Mouse (Mus musculus) forebrain, embryonic 15.5 days (tissue): ENCODE measurements around the gene Gars. TPM values are rescaled to one million over a fixed set of nuclear protein-coding genes. Genes with fewer than 3 reads are reported as not detected.

Experiments used
- ATAC-seq: fragments of 200-750 bp; cut with Nextera tagmentation; replicated peaks from 2 replicates; pipeline ENCODE4 v1.8.0; 2017; ENCODE audit warnings: mild to moderate bottlenecking, moderate TSS enrichment, moderate library complexity
- H3K27ac ChIP-seq: fragments of 300-500 bp; sonication (generic); replicated peaks from 2 replicates; pipeline ENCODE4 v1.5.1; 2015; ENCODE audit warnings: mild to moderate bottlenecking, inconsistent platforms
- H3K27me3 ChIP-seq: fragments of 300-500 bp; sonication (generic); 2 replicates; pipeline ENCODE4 v1.6.1; 2015; ENCODE audit warnings: inconsistent platforms
- H3K36me3 ChIP-seq: fragments of 300-500 bp; sonication (generic); 2 replicates; pipeline ENCODE4 v1.6.1; 2015; ENCODE audit warnings: mild to moderate bottlenecking, inconsistent platforms
- H3K4me1 ChIP-seq: fragments of 300-500 bp; sonication (generic); 2 replicates; pipeline ENCODE4 v1.6.1; 2015; ENCODE audit warnings: inconsistent platforms
- H3K4me2 ChIP-seq: fragments of 300-500 bp; sonication (generic); replicated peaks from 2 replicates; pipeline ENCODE4 v1.6.1; 2015; ENCODE audit warnings: mild to moderate bottlenecking, inconsistent platforms
- H3K4me3 ChIP-seq: fragments of 300-500 bp; sonication (generic); 2 replicates; pipeline ENCODE4 v1.5.1; 2015; ENCODE audit warnings: mild to moderate bottlenecking, inconsistent platforms
- H3K9ac ChIP-seq: fragments of 300-500 bp; sonication (generic); replicated peaks from 2 replicates; pipeline ENCODE4 v1.6.1; 2015; ENCODE audit warnings: mild to moderate bottlenecking, inconsistent platforms
- H3K9me3 ChIP-seq: fragments of 300-500 bp; sonication (generic); 2 replicates; pipeline ENCODE4 v1.6.1; 2016; ENCODE audit warnings: inconsistent platforms
- WGBS: fragments of 180-500 bp; shearing (Covaris S2); methylation state at CpG from one replicate; pipeline ENCODE4 v1.1.7; 2015; ENCODE audit warnings: mixed read lengths; 5-methylcytosine and 5-hydroxymethylcytosine counted together
- polyA plus RNA-seq: library from polyadenylated mRNA; unstranded; fragments of >200 nt; fragmentation: Nextera tagmentation; extraction: Ambion mirVana; gene quantifications from 2 replicates; pipeline ENCODE4 v1.2.1, GENCODE M21; 2015

Gars gene
- polyA plus RNA-seq, 1 experiment from 2014 or later, result 218 TPM

DNA sequence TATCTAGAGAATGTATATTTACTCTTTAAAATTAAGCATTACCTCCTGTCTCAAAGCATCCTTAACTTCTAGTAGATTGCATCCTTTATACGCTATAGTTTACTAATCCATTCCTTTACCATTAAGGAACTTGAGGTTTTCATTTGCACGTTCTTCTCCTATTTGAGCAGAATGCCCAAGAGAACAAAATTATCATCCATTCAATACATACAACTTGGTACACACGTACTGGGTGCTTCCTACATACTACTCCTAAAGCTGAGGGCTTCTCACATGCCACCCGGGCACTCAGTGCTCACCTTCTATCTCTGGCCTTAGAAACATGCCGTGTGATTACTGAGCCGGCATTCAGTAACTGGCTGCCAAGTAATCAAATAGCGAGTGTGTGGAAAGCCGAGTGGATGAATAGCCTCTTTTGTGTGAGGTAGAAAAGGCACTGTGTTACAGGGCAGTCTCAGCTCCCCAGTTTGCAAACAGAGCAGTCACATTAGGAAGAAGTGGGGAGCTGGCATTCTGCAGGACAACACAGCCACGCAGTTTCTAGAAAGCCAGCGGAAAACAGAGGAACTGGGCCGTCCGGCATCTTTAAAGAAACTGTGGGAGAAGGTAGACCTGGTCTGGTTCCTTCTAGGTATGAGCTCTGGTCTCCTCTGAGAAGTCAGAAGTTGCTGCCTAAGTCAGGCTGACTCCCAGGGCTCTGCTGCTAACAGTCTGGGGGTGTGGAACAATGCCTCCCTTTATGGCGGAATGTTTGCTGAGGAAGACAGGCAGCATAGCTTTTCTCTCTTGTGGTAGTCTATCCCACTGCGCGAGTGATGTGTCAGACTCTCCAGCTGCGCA, 28.2 kb upstream of the Gars start:
- ATAC-seq, result 0 out of 2 replicates have a peak, but pooled peaks have one; percentile 29
- H3K27ac ChIP-seq, result 0 out of 2 replicates have a peak overlapping the region, but pooled peaks have one; percentile 43
- H3K27me3 ChIP-seq, result peaks cover 33% of the 10 kb centered on the region

GRCm38 (mm10) chr6:55010330-55011091, 27.3 kb upstream of the Gars start:
- WGBS, result 61% methylated on average over 4 of the region's 4 CpGs
- H3K4me2 ChIP-seq, result no peak overlapping the region
- H3K36me3 ChIP-seq, result no peaks in the 10 kb centered on the region
- no peak overlapping the region for H3K9ac ChIP-seq
- H3K4me3 ChIP-seq, result no peak overlapping the region
- H3K4me1 ChIP-seq, result peaks cover 6% of the 10 kb centered on the region
- H3K27me3 ChIP-seq, result peaks cover 33% of the 10 kb centered on the region
- no peak overlapping the region for H3K27ac ChIP-seq
- ATAC-seq, result no peak
- H3K9me3 ChIP-seq, result no peaks in the 10 kb centered on the region

More for the DNA sequence above, 28.2 kb upstream of the Gars start:
- Histone ChIP-seq H3K4me3 (peak overlapping the region; percentile 10; the same call in 1 of the 2 replicates), H3K9ac (no peak overlapping the region), H3K4me2 (peak overlapping the region; percentile 29), H3K9me3 (no peaks in the 10 kb centered on the region), H3K36me3 (no peaks in the 10 kb centered on the region), H3K4me1 (peaks cover 6% of the 10 kb centered on the region)
- 9% methylated on average over 16 of the region's 16 CpGs for WGBS

DNA sequence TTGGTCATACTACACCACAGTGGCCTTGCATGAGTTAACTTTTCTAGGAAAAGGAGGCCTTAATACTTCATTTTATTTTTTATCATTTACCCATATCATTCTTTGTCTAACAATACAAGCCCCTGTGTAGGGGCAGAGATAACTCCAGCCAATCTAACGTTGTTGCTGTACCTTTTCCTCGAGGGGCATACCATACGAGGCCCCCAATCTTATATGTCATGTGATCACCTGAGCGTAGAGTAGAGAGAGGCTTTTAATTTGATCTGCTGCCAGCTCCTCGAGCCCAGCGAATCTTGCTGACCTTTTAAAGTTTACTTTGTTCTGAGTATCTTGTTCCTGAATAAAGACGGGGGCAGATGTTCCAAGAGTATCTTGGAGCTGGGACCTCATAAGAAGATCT, 25.3 kb upstream of the Gars start:
- Histone ChIP-seq H3K27ac (no peak overlapping the region), H3K9ac (no peak overlapping the region), H3K27me3 (peaks cover 29% of the 10 kb centered on the region), H3K4me1 (peaks cover 13% of the 10 kb centered on the region), H3K4me3 (no peak overlapping the region), H3K36me3 (no peaks in the 10 kb centered on the region), H3K9me3 (no peaks in the 10 kb centered on the region), H3K4me2 (no peak overlapping the region)
- 84% methylated on average over 7 of the region's 7 CpGs for WGBS
- ATAC-seq, result no peak

DNA sequence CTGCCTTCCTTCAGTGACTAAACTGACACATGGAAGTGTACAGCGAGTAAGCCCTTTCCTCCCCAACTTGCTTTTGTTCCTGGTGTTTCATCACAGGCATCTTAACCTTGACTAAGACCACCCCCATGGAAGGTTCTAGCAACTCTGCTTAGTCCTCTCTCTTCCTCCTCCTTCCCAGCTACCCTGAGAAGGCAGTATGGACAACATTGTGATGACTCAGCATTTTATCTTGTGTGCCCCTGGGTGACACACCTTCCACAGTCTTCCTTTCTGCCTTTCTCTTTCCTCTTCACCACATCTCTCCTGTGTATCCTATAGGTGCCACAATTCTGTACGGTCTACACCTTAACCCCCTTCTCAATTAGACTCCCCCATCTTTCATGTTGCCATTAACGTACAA, 23.6 kb upstream of the Gars start:
- ATAC-seq, result no peak
- no peak overlapping the region for H3K9ac ChIP-seq
- no peak overlapping the region for H3K4me2 ChIP-seq
- no peaks in the 10 kb centered on the region for H3K36me3 ChIP-seq
- no peak overlapping the region for H3K4me3 ChIP-seq
- peaks cover 13% of the 10 kb centered on the region for H3K4me1 ChIP-seq
- WGBS, result 84% methylated on average over 3 of the region's 3 CpGs
- H3K27me3 ChIP-seq, result peaks cover 18% of the 10 kb centered on the region; the same call in 1 of the 2 replicates
- H3K9me3 ChIP-seq, result no peaks in the 10 kb centered on the region
- no peak overlapping the region for H3K27ac ChIP-seq

- H3K4me2 ChIP-seq, result no peak overlapping the region
- H3K4me3 ChIP-seq, result no peak overlapping the region
- H3K9me3 ChIP-seq, result no peaks in the 10 kb centered on the region
- H3K4me1 ChIP-seq, result peaks cover 7% of the 10 kb centered on the region; the same call in 1 of the 2 replicates
- H3K36me3 ChIP-seq, result no peaks in the 10 kb centered on the region
- peaks cover 14% of the 10 kb centered on the region; the same call in 1 of the 2 replicates for H3K27me3 ChIP-seq
- 15% methylated on average over 5 of the region's 5 CpGs for WGBS
- no peak overlapping the region for H3K9ac ChIP-seq
- peak; percentile 82 for ATAC-seq
- H3K27ac ChIP-seq, result no peak overlapping the region; the same call in 1 of the 2 replicates
Measured at GRCm38 (mm10) chr6:55016236-55016635, 21.6 kb upstream of the Gars start.

DNA sequence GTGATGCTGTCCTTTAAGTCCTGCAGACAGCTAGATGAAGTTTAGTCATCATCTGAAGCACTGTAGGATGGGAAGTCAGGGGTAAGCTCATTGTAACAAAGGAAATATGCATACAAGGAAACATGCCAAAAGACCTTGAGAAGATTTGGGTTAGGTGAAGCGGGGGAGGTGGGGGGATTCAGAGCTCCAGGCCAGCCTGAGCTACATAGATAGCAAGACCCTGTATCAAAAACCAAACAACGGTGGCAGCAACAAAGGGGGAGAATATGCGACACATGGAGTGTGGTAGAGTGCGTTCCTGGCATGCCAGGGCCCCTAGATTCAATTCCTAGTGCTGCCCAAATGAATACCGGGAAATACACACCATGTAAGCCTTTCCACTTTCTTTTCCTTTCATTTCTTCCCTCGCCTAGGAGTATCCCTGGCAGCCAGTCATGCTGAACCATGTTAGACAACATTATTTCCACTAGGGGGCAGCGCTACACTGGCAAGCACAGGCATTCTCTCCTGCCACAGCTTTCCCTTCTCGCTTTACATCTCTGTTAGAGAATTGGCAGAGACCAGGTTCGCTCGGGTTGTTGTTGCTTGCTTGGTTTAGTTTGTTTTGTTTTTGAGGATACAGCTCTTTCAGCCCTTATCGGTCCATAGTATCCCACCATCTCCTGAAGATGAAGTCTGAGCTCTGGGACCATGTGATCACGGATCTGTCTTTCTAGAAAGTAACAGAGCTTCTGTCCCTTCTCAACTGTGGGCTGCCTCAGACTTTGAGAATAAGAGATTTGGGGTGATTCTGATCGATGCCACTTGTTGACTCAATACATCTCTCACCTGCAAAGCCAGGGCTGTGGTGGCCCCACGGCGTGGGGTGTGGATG, 20.9 kb upstream of the Gars start:
- H3K4me2 ChIP-seq, result no peak overlapping the region
- ATAC-seq, result peak; percentile 79
- H3K9me3 ChIP-seq, result no peaks in the 10 kb centered on the region
- H3K27ac ChIP-seq, result no peak overlapping the region; the same call in 1 of the 2 replicates
- WGBS, result 27% methylated on average over 15 of the region's 15 CpGs
- H3K4me3 ChIP-seq, result no peak overlapping the region
- peaks cover 7% of the 10 kb centered on the region; the same call in 1 of the 2 replicates for H3K27me3 ChIP-seq
- peaks cover 7% of the 10 kb centered on the region; the same call in 1 of the 2 replicates for H3K4me1 ChIP-seq
- H3K36me3 ChIP-seq, result no peaks in the 10 kb centered on the region
- no peak overlapping the region for H3K9ac ChIP-seq

GRCm38 (mm10) chr6:55018417-55018816, 19.4 kb upstream of the Gars start:
- H3K4me1 ChIP-seq, result peaks cover 7% of the 10 kb centered on the region; the same call in 1 of the 2 replicates
- H3K9ac ChIP-seq, result no peak overlapping the region
- no peak overlapping the region for H3K4me3 ChIP-seq
- H3K4me2 ChIP-seq, result no peak overlapping the region
- no peak for ATAC-seq
- no peaks in the 10 kb centered on the region for H3K27me3 ChIP-seq
- H3K27ac ChIP-seq, result no peak overlapping the region
- H3K36me3 ChIP-seq, result no peaks in the 10 kb centered on the region
- H3K9me3 ChIP-seq, result no peaks in the 10 kb centered on the region
- WGBS, result 67% methylated on average over 2 of the region's 2 CpGs

- Histone ChIP-seq H3K27ac (no peak overlapping the region), H3K27me3 (no peaks in the 10 kb centered on the region), H3K4me2 (no peak overlapping the region), H3K4me1 (peaks cover under 1% of the 10 kb centered on the region; the same call in 1 of the 2 replicates), H3K9me3 (no peaks in the 10 kb centered on the region), H3K4me3 (no peak overlapping the region), H3K36me3 (no peaks in the 10 kb centered on the region), H3K9ac (no peak overlapping the region)
- 84% methylated on average over 7 of the region's 7 CpGs for WGBS
- ATAC-seq, result no peak
Measured at GRCm38 (mm10) chr6:55021806-55022205, 16.0 kb upstream of the Gars start.

- 71% methylated on average over 2 of the region's 2 CpGs for WGBS
- ATAC-seq, result no peak
Measured at GRCm38 (mm10) chr6:55027642-55028041, 10.2 kb upstream of the Gars start.

GRCm38 (mm10) chr6:55036731-55037130, 1.1 kb upstream of the Gars start:
- no peak overlapping the region for H3K27ac ChIP-seq
- H3K4me3 ChIP-seq, result peak overlapping the region; percentile 99; the same call in 1 of the 2 replicates
- 91% methylated on average over 4 of the region's 4 CpGs for WGBS
- no peaks in the 10 kb centered on the region for H3K9me3 ChIP-seq
- no peak for ATAC-seq
- no peaks in the 10 kb centered on the region for H3K27me3 ChIP-seq
- H3K4me1 ChIP-seq, result peaks cover 22% of the 10 kb centered on the region
- no peak overlapping the region for H3K9ac ChIP-seq
- H3K36me3 ChIP-seq, result no peaks in the 10 kb centered on the region
- H3K4me2 ChIP-seq, result no peak overlapping the region

More at GRCm38 (mm10) chr6:55027642-55028041, 10.2 kb upstream of the Gars start:
- no peaks in the 10 kb centered on the region for H3K27me3 ChIP-seq
- H3K27ac ChIP-seq, result no peak overlapping the region
- no peak overlapping the region for H3K9ac ChIP-seq
- no peaks in the 10 kb centered on the region for H3K9me3 ChIP-seq
- H3K4me3 ChIP-seq, result no peak overlapping the region
- H3K4me2 ChIP-seq, result no peak overlapping the region
- no peaks in the 10 kb centered on the region for H3K36me3 ChIP-seq
- H3K4me1 ChIP-seq, result no peaks in the 10 kb centered on the region

DNA sequence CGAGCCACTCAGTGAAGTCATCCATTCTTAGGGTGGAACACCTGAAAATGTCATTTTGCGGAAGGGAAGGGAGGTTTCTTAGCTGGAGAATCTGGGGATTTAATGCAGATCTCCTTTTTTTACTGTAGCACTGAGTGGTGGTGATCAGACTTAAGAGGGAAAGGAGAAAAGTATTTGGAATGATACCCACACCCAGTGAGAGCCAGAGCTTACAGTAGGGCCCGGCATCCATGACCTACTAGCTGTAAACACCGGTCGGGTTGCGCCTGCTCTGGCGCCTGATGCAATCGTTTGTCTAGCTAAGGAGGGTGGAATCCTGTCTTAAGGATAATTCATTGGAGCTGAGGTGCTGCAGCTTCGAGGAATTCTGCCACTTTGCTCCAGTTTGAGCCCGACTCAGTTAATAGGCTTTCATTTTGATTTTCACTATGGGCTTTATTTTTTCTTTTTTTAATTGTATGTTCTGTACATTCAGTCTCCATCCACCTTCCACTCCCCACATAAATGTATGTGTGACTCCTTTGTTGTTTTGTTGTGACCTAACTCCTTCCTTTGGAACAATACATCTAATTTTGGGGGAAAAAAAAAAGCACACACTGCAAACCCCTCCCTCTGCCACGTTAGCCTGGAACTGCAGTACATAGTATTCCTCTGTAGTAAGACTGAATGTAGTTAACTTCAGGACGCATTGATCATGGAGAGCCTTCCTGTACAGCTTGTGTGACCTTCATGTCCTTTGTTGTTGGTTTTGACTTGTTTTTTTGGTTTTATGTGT, 1.1 kb downstream of the Gars start:
- no peak for ATAC-seq
- peak overlapping the region; percentile 98 for H3K9ac ChIP-seq
- H3K4me3 ChIP-seq, result peak overlapping the region; percentile 99
- H3K36me3 ChIP-seq, result no peaks in the 10 kb centered on the region
- H3K4me2 ChIP-seq, result peak overlapping the region; percentile 55
- WGBS, result 2% methylated on average over 12 of the region's 12 CpGs
- peak overlapping the region; percentile 97 for H3K27ac ChIP-seq
- H3K9me3 ChIP-seq, result no peaks in the 10 kb centered on the region
- H3K4me1 ChIP-seq, result peaks cover 22% of the 10 kb centered on the region
- H3K27me3 ChIP-seq, result no peaks in the 10 kb centered on the region
